23 mouse cellular contexts compared by ENCODE assay signal in genomic region chr6:51196391-51196790, GRCm38 (mm10).
"Had no signal": no experiment of that assay in that cellular context is flagged by ENCODE, and none has a peak within 500 bp of the region (broad histone marks: within the 10 kb centered on the region; RNA-seq: fewer than 3 reads in every experiment).

No protein-coding gene starts in this region.

- DNase-seq: gastrocnemius, adult 2 months; gastrocnemius, postnatal 10 days; gastrocnemius, postnatal 25 days; heart, adult 2 months; heart, postnatal 14 days; heart, postnatal 36 days; kidney, adult 11 months; kidney, adult 8-10 months; kidney, postnatal 10 days; kidney, postnatal 25 days; kidney, postnatal 4 days had no signal

- H3K27ac ChIP-seq: gastrocnemius, adult 2 months; heart, adult 2 months; heart, embryonic 13.5 days; heart, embryonic 15.5 days; hindbrain, embryonic 13.5 days; hindbrain, embryonic 15.5 days; hindbrain, postnatal 0 days; layer of hippocampus, adult 2 months; left cerebral cortex, adult 2 months; limb, embryonic 15.5 days; liver, embryonic 12.5 days; liver, embryonic 14.5 days had no signal

- H3K9ac ChIP-seq: heart, embryonic 13.5 days; heart, embryonic 15.5 days; hindbrain, embryonic 13.5 days; hindbrain, embryonic 15.5 days; limb, embryonic 15.5 days; liver, embryonic 12.5 days; liver, embryonic 14.5 days had no signal

- H3K4me3 ChIP-seq: gastrocnemius, adult 2 months; heart, adult 2 months; heart, embryonic 13.5 days; heart, embryonic 15.5 days; hindbrain, embryonic 13.5 days; hindbrain, embryonic 15.5 days; layer of hippocampus, adult 2 months; left cerebral cortex, adult 2 months; limb, embryonic 15.5 days; liver, embryonic 12.5 days had no signal

- ATAC-seq: hindbrain, postnatal 0 days; intestine, embryonic 16.5 days; liver, embryonic 12.5 days had no signal

- H3K4me2 ChIP-seq: heart, embryonic 11.5 days; heart, embryonic 13.5 days; heart, embryonic 15.5 days; hindbrain, embryonic 13.5 days; hindbrain, embryonic 15.5 days; liver, embryonic 12.5 days had no signal

- H3K9me3 ChIP-seq: heart, embryonic 13.5 days; heart, embryonic 15.5 days; hindbrain, embryonic 13.5 days; hindbrain, embryonic 15.5 days; limb, embryonic 15.5 days; liver, embryonic 12.5 days had no signal

- H3K36me3 ChIP-seq: heart, embryonic 13.5 days; heart, embryonic 15.5 days; hindbrain, embryonic 13.5 days; hindbrain, embryonic 15.5 days; limb, embryonic 15.5 days; liver, embryonic 12.5 days had no signal
